Mouse (Mus musculus) stomach, embryonic 14.5 days (tissue): ENCODE data around the gene Dtd1. TPM values are rescaled to one million over a fixed set of nuclear protein-coding genes. Genes with fewer than 3 reads are reported as not detected.

Experiments
- ATAC-seq: fragments of 200-750 bp; cut with Nextera tagmentation; 2 replicates; pipeline ENCODE4 v1.8.0; 2017; ENCODE audit warnings: low read depth, moderate TSS enrichment; ENCODE audit not compliant: insufficient number of reproducible peaks, insufficient read depth, low FRiP score
- H3K27ac ChIP-seq: fragments of 300-500 bp; sonication (generic); 2 replicates; pipeline ENCODE4 v1.5.1; 2014; ENCODE audit warnings: mild to moderate bottlenecking, low read length, moderate library complexity, mixed read lengths
- H3K27me3 ChIP-seq: fragments of 300-500 bp; sonication (generic); 2 replicates; pipeline ENCODE4 v1.6.1; 2014; ENCODE audit warnings: low read length, control low read depth, mixed read lengths; ENCODE audit not compliant: control insufficient read depth, insufficient read depth
- H3K36me3 ChIP-seq: fragments of 300-500 bp; sonication (generic); 2 replicates; pipeline ENCODE4 v1.6.1; 2014; ENCODE audit warnings: mild to moderate bottlenecking, control low read depth, low read length, moderate library complexity, mixed read lengths; ENCODE audit not compliant: control insufficient read depth, insufficient read depth
- H3K4me1 ChIP-seq: fragments of 300-500 bp; sonication (generic); 2 replicates; pipeline ENCODE4 v1.6.1; 2014; ENCODE audit warnings: low read length, control low read depth, mixed read lengths; ENCODE audit not compliant: control insufficient read depth, insufficient read depth
- H3K4me2 ChIP-seq: fragments of 300-500 bp; sonication (generic); replicated peaks from 2 replicates; pipeline ENCODE4 v1.6.1; 2014; ENCODE audit warnings: low read depth, low read length, control low read depth
- H3K4me3 ChIP-seq: fragments of 300-500 bp; sonication (generic); 2 replicates; pipeline ENCODE4 v1.5.1; 2014; ENCODE audit warnings: low read depth, low read length, control low read depth
- H3K9ac ChIP-seq: fragments of 300-500 bp; sonication (generic); replicated peaks from 2 replicates; pipeline ENCODE4 v1.6.1; 2014; ENCODE audit warnings: low read depth, mild to moderate bottlenecking, control low read depth, low read length, moderate library complexity, mixed read lengths
- H3K9me3 ChIP-seq: fragments of 300-500 bp; sonication (generic); 2 replicates; pipeline ENCODE4 v1.6.1; 2016; ENCODE audit warnings: low read depth, low read length, control low read depth; ENCODE audit not compliant: control insufficient read depth
- WGBS: fragments of 180-500 bp; shearing (Covaris S2); extraction: QIAGEN DNeasy Blood & Tissue Kit; methylation state at CpG from one replicate; pipeline ENCODE4 v1.1.7; 2014; 5-methylcytosine and 5-hydroxymethylcytosine counted together
- polyA plus RNA-seq: library from polyadenylated mRNA; unstranded; fragments of >200 nt; fragmentation: Nextera tagmentation; extraction: Ambion mirVana; gene quantifications from 2 replicates; pipeline ENCODE4 v1.2.1, GENCODE M21; 2014

The Dtd1 gene
- polyA plus RNA-seq, 1 experiment from 2014 or later, result 36.9 TPM

- no peak overlapping the region for H3K27ac ChIP-seq
- H3K9me3 ChIP-seq, result no peaks in the 10 kb centered on the region
- ATAC-seq, result no peak
- no peaks in the 10 kb centered on the region for H3K4me1 ChIP-seq
- no peaks in the 10 kb centered on the region for H3K36me3 ChIP-seq
- WGBS, result 91% methylated on average over 3 of the region's 3 CpGs
- no peak overlapping the region for H3K4me3 ChIP-seq
- H3K9ac ChIP-seq, result no peak overlapping the region
- no peak overlapping the region for H3K4me2 ChIP-seq
- no peaks in the 10 kb centered on the region for H3K27me3 ChIP-seq
Observed at GRCm38 (mm10) chr2:144701415-144702149, 101.9 kb downstream of the Dtd1 start.

GRCm38 (mm10) chr2:144709285-144709684 lies 109.6 kb downstream of the Dtd1 start:
- H3K9ac ChIP-seq, result no peak overlapping the region
- no peaks in the 10 kb centered on the region for H3K4me1 ChIP-seq
- H3K27me3 ChIP-seq, result no peaks in the 10 kb centered on the region
- H3K9me3 ChIP-seq, result no peaks in the 10 kb centered on the region
- no peak overlapping the region for H3K4me2 ChIP-seq
- H3K27ac ChIP-seq, result no peak overlapping the region
- peak; percentile 56; the same call in 1 of the 2 replicates for ATAC-seq
- no peak overlapping the region for H3K4me3 ChIP-seq
- no peaks in the 10 kb centered on the region for H3K36me3 ChIP-seq
- 45% methylated on average over 1 of the region's 1 CpGs for WGBS

DNA sequence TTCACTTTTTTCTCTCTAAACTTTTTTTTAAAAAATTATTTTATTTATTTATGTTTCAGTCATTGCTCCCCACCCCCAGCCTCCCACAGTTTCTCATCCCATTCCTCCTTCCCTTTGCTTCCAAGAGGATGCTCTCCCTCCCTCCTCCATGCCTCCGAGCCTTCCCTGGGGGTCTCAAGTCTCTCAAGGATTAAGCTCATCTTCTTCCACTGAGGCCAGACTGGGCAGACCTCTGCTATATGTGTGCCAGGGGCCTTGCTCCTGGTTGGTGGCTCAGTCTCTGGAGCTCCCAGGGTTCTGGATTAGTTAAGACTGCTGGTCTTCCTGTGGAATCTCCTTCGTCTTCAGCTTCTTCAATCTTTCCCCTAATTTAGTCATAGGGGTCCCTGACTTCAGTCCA lies 110.0 kb downstream of the Dtd1 start:
- no peak overlapping the region for H3K9ac ChIP-seq
- no peak overlapping the region for H3K4me2 ChIP-seq
- H3K27ac ChIP-seq, result no peak overlapping the region
- H3K9me3 ChIP-seq, result no peaks in the 10 kb centered on the region
- H3K4me1 ChIP-seq, result no peaks in the 10 kb centered on the region
- ATAC-seq, result no peak
- H3K4me3 ChIP-seq, result no peak overlapping the region
- H3K36me3 ChIP-seq, result no peaks in the 10 kb centered on the region
- H3K27me3 ChIP-seq, result no peaks in the 10 kb centered on the region
- 72% methylated on average over 2 of the region's 2 CpGs for WGBS

DNA sequence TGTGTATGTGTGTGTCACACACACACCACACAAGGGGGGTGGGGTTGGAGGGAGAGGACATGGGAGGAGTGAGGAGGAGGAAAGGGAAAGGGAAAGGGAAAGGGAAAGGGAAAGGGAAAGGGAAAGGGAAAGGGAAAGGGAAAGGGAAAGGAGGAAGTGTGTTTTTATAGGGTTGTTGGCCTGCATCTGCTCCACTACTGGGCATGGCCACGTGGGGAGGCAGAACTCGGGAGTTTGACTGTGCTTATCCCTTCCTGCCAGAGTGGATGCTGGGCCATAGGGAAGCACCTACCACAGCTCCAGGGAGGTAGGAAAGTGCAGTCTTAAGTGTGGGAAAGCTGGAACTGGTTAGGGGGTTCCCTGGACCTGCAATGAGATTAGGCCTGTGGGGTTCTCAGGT lies 114.9 kb downstream of the Dtd1 start:
- ATAC-seq, result no peak
- Histone ChIP-seq H3K27ac (no peak overlapping the region), H3K4me1 (peaks cover 7% of the 10 kb centered on the region; the same call in 1 of the 2 replicates), H3K9ac (no peak overlapping the region), H3K4me2 (no peak overlapping the region), H3K4me3 (no peak overlapping the region), H3K27me3 (no peaks in the 10 kb centered on the region), H3K36me3 (no peaks in the 10 kb centered on the region), H3K9me3 (no peaks in the 10 kb centered on the region)
- WGBS, result 85% methylated on average over 2 of the region's 2 CpGs

GRCm38 (mm10) chr2:144715211-144715768 lies 115.6 kb downstream of the Dtd1 start:
- Histone ChIP-seq H3K27me3 (no peaks in the 10 kb centered on the region), H3K9me3 (no peaks in the 10 kb centered on the region), H3K4me2 (no peak overlapping the region), H3K4me1 (peaks cover 7% of the 10 kb centered on the region; the same call in 1 of the 2 replicates), H3K36me3 (no peaks in the 10 kb centered on the region), H3K4me3 (no peak overlapping the region), H3K9ac (no peak overlapping the region), H3K27ac (no peak overlapping the region)
- WGBS, result 58% methylated on average over 2 of the region's 2 CpGs
- ATAC-seq, result no peak

- Histone ChIP-seq H3K4me1 (peaks cover 7% of the 10 kb centered on the region; the same call in 1 of the 2 replicates), H3K9me3 (no peaks in the 10 kb centered on the region), H3K27ac (no peak overlapping the region), H3K36me3 (no peaks in the 10 kb centered on the region), H3K9ac (no peak overlapping the region), H3K4me2 (no peak overlapping the region), H3K4me3 (no peak overlapping the region), H3K27me3 (no peaks in the 10 kb centered on the region)
- 64% methylated on average over 5 of the region's 5 CpGs for WGBS
- no peak for ATAC-seq
Observed at GRCm38 (mm10) chr2:144716248-144716647, 116.6 kb downstream of the Dtd1 start.

GRCm38 (mm10) chr2:144718273-144718672 lies 118.6 kb downstream of the Dtd1 start:
- Histone ChIP-seq H3K27me3 (no peaks in the 10 kb centered on the region), H3K4me1 (peaks cover 7% of the 10 kb centered on the region; the same call in 1 of the 2 replicates), H3K27ac (no peak overlapping the region), H3K9me3 (no peaks in the 10 kb centered on the region), H3K36me3 (no peaks in the 10 kb centered on the region), H3K9ac (no peak overlapping the region), H3K4me2 (no peak overlapping the region), H3K4me3 (no peak overlapping the region)
- no peak for ATAC-seq
- 72% methylated on average over 5 of the region's 5 CpGs for WGBS

DNA sequence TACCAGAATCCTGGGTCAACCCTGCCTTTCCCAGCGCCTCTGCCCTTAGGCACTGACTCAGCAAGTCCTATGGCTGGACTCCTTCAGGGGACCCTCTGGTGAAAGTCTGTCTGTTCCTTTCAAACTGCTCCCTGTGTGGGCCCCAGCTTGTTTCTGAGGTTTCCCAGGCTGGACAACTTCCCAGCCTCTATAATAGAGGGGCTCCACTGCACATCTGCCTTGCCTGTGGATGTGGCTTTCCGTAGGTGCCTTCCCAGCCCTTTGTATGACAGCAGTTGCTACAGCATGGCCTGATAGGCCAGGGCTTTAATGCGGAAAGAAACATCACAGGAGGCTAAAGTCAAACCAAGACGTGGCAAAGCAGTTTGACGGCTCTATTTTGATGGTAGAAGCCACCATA lies 119.6 kb downstream of the Dtd1 start:
- no peak; the same call in 1 of the 2 replicates for ATAC-seq
- Histone ChIP-seq H3K36me3 (no peaks in the 10 kb centered on the region), H3K4me1 (peaks cover 7% of the 10 kb centered on the region; the same call in 1 of the 2 replicates), H3K27me3 (no peaks in the 10 kb centered on the region), H3K9me3 (no peaks in the 10 kb centered on the region), H3K4me2 (no peak overlapping the region), H3K9ac (no peak overlapping the region), H3K27ac (no peak overlapping the region), H3K4me3 (no peak overlapping the region)
- 73% methylated on average over 5 of the region's 5 CpGs for WGBS
